Comparison of ENCODE assay signal across 10 mouse cellular contexts in genomic region chr7:97386806-97387370, GRCm38 (mm10). TPM values are rescaled to one million over a fixed set of nuclear protein-coding genes. Genes with fewer than 3 reads are reported as not detected.
DNase-seq lines count a peak whose midpoint lies in the region; ATAC-seq lines count a peak whose summit lies in the region.
"Had no signal": no experiment of that assay in that cellular context is flagged by ENCODE, and none has a peak within 500 bp of the region (broad histone marks: within the 10 kb centered on the region; RNA-seq: fewer than 3 reads in every experiment).

No protein-coding gene starts in this region.

- H3K36me3 ChIP-seq in heart, embryonic 11.5 days (ENCODE audit: control insufficient read depth, insufficient read depth, low read length), result peaks cover 43% of the 10 kb centered on the region
- H3K36me3 ChIP-seq in heart, embryonic 10.5 days, result peaks cover 99% of the 10 kb centered on the region

- no peaks in the 10 kb centered on the region for H3K9me3 ChIP-seq in heart, embryonic 11.5 days (replicated peaks; ENCODE audit: control insufficient read depth, low read length)
- no peaks in the 10 kb centered on the region for H3K9me3 ChIP-seq in heart, embryonic 10.5 days

- no peak overlapping the region for H3K9ac ChIP-seq in heart, embryonic 11.5 days (ENCODE audit: low read depth, low read length)

- no peak overlapping the region for H3K27ac ChIP-seq in heart, embryonic 11.5 days (ENCODE audit: low read depth, low read length)
- no peak overlapping the region for H3K27ac ChIP-seq in heart, embryonic 10.5 days

- H3K4me3 ChIP-seq in heart, embryonic 11.5 days (ENCODE audit: low read depth, low read length), result no peak overlapping the region
- no peak overlapping the region for H3K4me3 ChIP-seq in heart, embryonic 10.5 days

- no peaks in the 10 kb centered on the region for H3K4me1 ChIP-seq in heart, embryonic 11.5 days (ENCODE audit: control insufficient read depth, insufficient read depth, low read length)
- no peaks in the 10 kb centered on the region for H3K4me1 ChIP-seq in heart, embryonic 10.5 days

- DNase-seq in heart, adult 11 months, result peak; percentile 98
- DNase-seq in cerebellum, adult 9-10 months, result peak; percentile 98
- DNase-seq in heart, embryonic 10.5 days (ENCODE audit: low spot score), result peak; percentile 67
- DNase-seq in left cerebral cortex, adult 18-20 months (ENCODE audit: low spot score in 2 of 2), result peak; percentile 75 to 84
- peak; percentile 38 for DNase-seq in testis, postnatal 14 days (ENCODE audit: low spot score)
- DNase-seq in embryo, embryonic 11 days, result no peak
- DNase-seq in adrenal gland, postnatal 4 days (ENCODE audit: low spot score in 2 of 2), result no peak

- no peak for ATAC-seq in heart, embryonic 11.5 days (replicated peaks; ENCODE audit: insufficient number of reproducible peaks, low FRiP score, low TSS enrichment)

- WGBS in heart, embryonic 11.5 days (ENCODE audit: insufficient replicate concordance), result 88% methylated on average over 5 of the region's 5 CpGs
- 92% methylated on average over 5 of the region's 5 CpGs for WGBS in heart, embryonic 10.5 days

- H3K27me3 ChIP-seq in heart, embryonic 11.5 days (ENCODE audit: control insufficient read depth, insufficient read depth, low read length), result no peaks in the 10 kb centered on the region
- no peaks in the 10 kb centered on the region for H3K27me3 ChIP-seq in heart, embryonic 10.5 days (ENCODE audit: insufficient read depth, poor library complexity, severe bottlenecking)

- no peak overlapping the region for H3K4me2 ChIP-seq in heart, embryonic 11.5 days

RNA-seq across cellular contexts. Expression of gene Ndufc2, which starts 12.9 kb away (rescaled TPM):
- polyA plus RNA-seq in heart, embryonic 11.5 days (2014; fragmentation: Nextera tagmentation; extraction: Ambion mirVana), result 502 and 505 TPM in 2 replicates
- 380 and 484 TPM in 2 replicates for polyA plus RNA-seq in heart, embryonic 10.5 days (2016; fragmentation: Nextera tagmentation; extraction: Ambion mirVana)
- total RNA-seq in left cerebral cortex, adult 18-20 months (2021), result 100 to 1,000 TPM; 232 to 247 TPM
- total RNA-seq in adrenal gland, postnatal 4 days (2021), result 100 to 1,000 TPM; 314 to 350 TPM

RNA-seq across cellular contexts. Expression of gene Alg8, which starts 15.5 kb away (rescaled TPM):
- 35.1 and 39.2 TPM in 2 replicates for polyA plus RNA-seq in heart, embryonic 11.5 days (2014; fragmentation: Nextera tagmentation; extraction: Ambion mirVana)
- 47.3 and 53.4 TPM in 2 replicates for polyA plus RNA-seq in heart, embryonic 10.5 days (2016; fragmentation: Nextera tagmentation; extraction: Ambion mirVana)
- total RNA-seq in left cerebral cortex, adult 18-20 months (2021), result 10 to 100 TPM in 1 of 2 experiments, 1 to 10 TPM in 1; 9.8 to 10.4 TPM
- total RNA-seq in adrenal gland, postnatal 4 days (2021), result 10 to 100 TPM; 19.3 to 20.3 TPM

RNA-seq across cellular contexts. Expression of gene Thrsp, which starts 30.6 kb away (rescaled TPM):
- polyA plus RNA-seq in heart, embryonic 11.5 days (2014; fragmentation: Nextera tagmentation; extraction: Ambion mirVana), result 0.11 and 0.96 TPM in 2 replicates
- polyA plus RNA-seq in heart, embryonic 10.5 days (2016; fragmentation: Nextera tagmentation; extraction: Ambion mirVana), result 0.43 and 0.51 TPM in 2 replicates
- total RNA-seq in left cerebral cortex, adult 18-20 months (2021), result 10 to 100 TPM; 17.3 to 20.7 TPM
- total RNA-seq in adrenal gland, postnatal 4 days (2021), result 10 to 100 TPM; 36.9 to 51.7 TPM
- total RNA-seq: hematopoietic stem cell, adult 5-6 weeks had no signal
- polyA plus RNA-seq: C2C12 had no signal

RNA-seq across cellular contexts. Expression of gene Kctd21, which starts 54.8 kb away (rescaled TPM):
- polyA plus RNA-seq in heart, embryonic 11.5 days (2014; fragmentation: Nextera tagmentation; extraction: Ambion mirVana), result 3.6 and 3.8 TPM in 2 replicates
- polyA plus RNA-seq in heart, embryonic 10.5 days (2016; fragmentation: Nextera tagmentation; extraction: Ambion mirVana), result 4.1 and 4.6 TPM in 2 replicates
- 10 to 100 TPM; 13.7 to 15.1 TPM for total RNA-seq in left cerebral cortex, adult 18-20 months (2021)
- total RNA-seq in adrenal gland, postnatal 4 days (2021), result 1 to 10 TPM; 2.2 to 3.3 TPM

RNA-seq across cellular contexts. Expression of gene Usp35, which starts 55.1 kb away (rescaled TPM):
- polyA plus RNA-seq in heart, embryonic 11.5 days (2014; fragmentation: Nextera tagmentation; extraction: Ambion mirVana), result 1.3 and 1.7 TPM in 2 replicates
- polyA plus RNA-seq in heart, embryonic 10.5 days (2016; fragmentation: Nextera tagmentation; extraction: Ambion mirVana), result 1.1 and 2.3 TPM in 2 replicates
- total RNA-seq in left cerebral cortex, adult 18-20 months (2021), result 10 to 100 TPM; 17.2 to 19.3 TPM
- total RNA-seq in adrenal gland, postnatal 4 days (2021), result 1 to 10 TPM; 8.5 to 8.6 TPM

Comparison
In these comparisons a context has a peak if more than half of its experiments do, and no peak if none do; other contexts are left out.
1. DNase-seq: peak in heart, adult 11 months (single experiment), cerebellum, adult 9-10 months (single experiment), heart, embryonic 10.5 days (single experiment), left cerebral cortex, adult 18-20 months (2 of 2) and testis, postnatal 14 days (single experiment); none in embryo, embryonic 11 days (single experiment) and adrenal gland, postnatal 4 days (0 of 2).